Mouse (Mus musculus) erythroblast, embryonic 14.5 days (primary cell): ENCODE measurements around the gene Slc7a15.
"Not testable (repeated sequence)": the region's sequence is repeated elsewhere in the genome, so short reads cannot be mapped to it uniquely, and the experiment has no call there.

Source experiments
- GATA1 ChIP-seq: IDR thresholded peaks from 2 replicates; pipeline ENCODE4 v1.6.1; 2012; ENCODE audit warnings: low read length, inconsistent platforms, mixed read lengths
- TAL1 ChIP-seq: IDR thresholded peaks from 3 replicates; pipeline ENCODE4 v1.6.1; 2012; ENCODE audit warnings: low read length, inconsistent platforms, mixed read lengths

GRCm38 (mm10) chr12:8591326-8591725, 7.5 kb downstream of the Slc7a15 start:
- TF ChIP-seq GATA1, TAL1: not testable (repeated sequence)
